8 mouse cellular contexts compared by ENCODE assay signal in the genomic region with DNA sequence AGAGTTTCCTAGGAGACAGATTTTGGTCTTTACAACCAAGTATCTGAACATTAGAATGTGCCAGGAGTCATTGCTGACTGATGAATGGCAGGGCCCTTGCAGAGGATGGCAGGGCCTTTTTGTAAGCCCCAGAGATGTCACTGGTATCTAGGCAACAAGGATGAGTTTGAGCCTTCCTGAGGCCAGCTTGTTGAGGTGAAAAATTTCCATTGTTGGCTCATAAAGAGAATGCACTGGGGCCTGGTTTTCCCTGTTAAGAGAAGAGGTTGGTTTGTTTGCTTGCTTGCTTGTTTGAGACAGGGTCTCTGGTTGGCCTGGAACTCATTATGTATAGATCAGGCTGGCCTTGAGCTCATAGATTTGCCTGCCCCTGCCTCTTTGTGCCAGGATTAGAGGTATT. TPM values are rescaled to one million over a fixed set of nuclear protein-coding genes. Genes with fewer than 3 reads are reported as not detected.
DNase-seq lines count a peak whose midpoint lies in the region; ATAC-seq and TF ChIP-seq lines count a peak whose summit lies in the region.

No protein-coding gene starts in this region.

- peaks cover 62% of the 10 kb centered on the region for H3K4me1 ChIP-seq in kidney, embryonic 16.5 days (ENCODE audit: insufficient read depth, low read length)
- peaks cover 35% of the 10 kb centered on the region for H3K4me1 ChIP-seq in embryonic facial prominence, embryonic 14.5 days (ENCODE audit: control insufficient read depth, insufficient read depth, low read length)
- peaks cover 55% of the 10 kb centered on the region for H3K4me1 ChIP-seq in limb, embryonic 12.5 days (replicated peaks)
- peaks cover 14% of the 10 kb centered on the region for H3K4me1 ChIP-seq in olfactory bulb, adult 2 months (ENCODE audit: control insufficient read depth, insufficient read depth, low read length)

- no peak for ATAC-seq in kidney, embryonic 16.5 days (ENCODE audit: low FRiP score, low TSS enrichment)
- no peak for ATAC-seq in embryonic facial prominence, embryonic 14.5 days (ENCODE audit: low read depth)
- ATAC-seq in limb, embryonic 12.5 days (ENCODE audit: insufficient number of reproducible peaks, insufficient read depth, low FRiP score, low TSS enrichment, low read depth) = no peak

- peak overlapping the region; percentile 36 for H3K9ac ChIP-seq in kidney, embryonic 16.5 days (replicated peaks; ENCODE audit: low read length)
- peak overlapping the region; percentile 98; the same call in 1 of the 2 replicates for H3K9ac ChIP-seq in embryonic facial prominence, embryonic 14.5 days (ENCODE audit: low read depth, low read length)
- peak overlapping the region; percentile 44 for H3K9ac ChIP-seq in limb, embryonic 12.5 days (replicated peaks)

- no peaks in the 10 kb centered on the region for H3K27me3 ChIP-seq in kidney, embryonic 16.5 days (ENCODE audit: insufficient read depth, low read length)
- H3K27me3 ChIP-seq in embryonic facial prominence, embryonic 14.5 days (replicated peaks; ENCODE audit: control insufficient read depth, insufficient read depth, low read length) = no peaks in the 10 kb centered on the region
- H3K27me3 ChIP-seq in limb, embryonic 12.5 days = no peaks in the 10 kb centered on the region

- H3K27ac ChIP-seq in kidney, embryonic 16.5 days (ENCODE audit: low read length) = no peak overlapping the region
- H3K27ac ChIP-seq in embryonic facial prominence, embryonic 14.5 days (replicated peaks; ENCODE audit: low read depth, low read length) = no peak overlapping the region
- H3K27ac ChIP-seq in limb, embryonic 12.5 days = 0 out of 2 replicates have a peak overlapping the region, but pooled peaks have one; percentile 41
- H3K27ac ChIP-seq in olfactory bulb, adult 2 months (ENCODE audit: insufficient read depth, low read depth, low read length) = peak overlapping the region; percentile 12; the same call in 1 of the 2 replicates

- peak overlapping the region; percentile 77 for H3K4me2 ChIP-seq in kidney, embryonic 16.5 days (replicated peaks; ENCODE audit: low read depth, low read length)
- H3K4me2 ChIP-seq in embryonic facial prominence, embryonic 14.5 days (ENCODE audit: low read depth, low read length) = peak overlapping the region; percentile 89
- H3K4me2 ChIP-seq in limb, embryonic 12.5 days = peak overlapping the region; percentile 63

- no peak for TF ChIP-seq POLR2A in olfactory bulb, adult 2 months (IDR thresholded peaks at IDR 0.05; ENCODE audit: insufficient read depth, low read depth, low read length)

- no peaks in the 10 kb centered on the region for H3K9me3 ChIP-seq in kidney, embryonic 16.5 days (ENCODE audit: low read length)
- H3K9me3 ChIP-seq in embryonic facial prominence, embryonic 14.5 days (ENCODE audit: control insufficient read depth, low read length) = no peaks in the 10 kb centered on the region
- no peaks in the 10 kb centered on the region for H3K9me3 ChIP-seq in limb, embryonic 12.5 days

- TF ChIP-seq CTCF in olfactory bulb, adult 2 months (IDR thresholded peaks at IDR 0.05; ENCODE audit: insufficient read depth, low read depth, low read length) = no peak

- H3K4me3 ChIP-seq in kidney, embryonic 16.5 days (ENCODE audit: low read length) = peak overlapping the region; percentile 90
- H3K4me3 ChIP-seq in embryonic facial prominence, embryonic 14.5 days (ENCODE audit: low read depth, low read length) = peak overlapping the region; percentile 95
- H3K4me3 ChIP-seq in limb, embryonic 12.5 days (replicated peaks) = peak overlapping the region; percentile 78
- peak overlapping the region; percentile 40 for H3K4me3 ChIP-seq in olfactory bulb, adult 2 months (ENCODE audit: insufficient read depth, low read depth, low read length)

- peaks cover 6% of the 10 kb centered on the region; the same call in 1 of the 2 replicates for H3K36me3 ChIP-seq in kidney, embryonic 16.5 days (ENCODE audit: insufficient read depth, low read length)
- H3K36me3 ChIP-seq in embryonic facial prominence, embryonic 14.5 days (ENCODE audit: control insufficient read depth, insufficient read depth, low read length) = 0 out of 2 replicates have a peak, but pooled peaks cover 12% of the 10 kb centered on the region
- H3K36me3 ChIP-seq in limb, embryonic 12.5 days = peaks cover 20% of the 10 kb centered on the region

- no peak for DNase-seq in kidney, postnatal 10 days
- DNase-seq in embryonic facial prominence, embryonic 14.5 days (ENCODE audit: low spot score) = peak; percentile 57
- DNase-seq in thymus, postnatal 4 days = no peak
- no peak for DNase-seq in adrenal gland, postnatal 14 days
- no peak for DNase-seq in left cerebral cortex, adult 18-20 months (ENCODE audit: low spot score in 2 of 2)

RNA-seq across cellular contexts. Expression of a gene that starts 1.8 kb away (rescaled TPM):
- polyA plus RNA-seq in kidney, embryonic 16.5 days (2015; fragmentation: Nextera tagmentation; extraction: Ambion mirVana) = 100 and 109 TPM in 2 replicates
- 74.7 and 103 TPM in 2 replicates for polyA plus RNA-seq in embryonic facial prominence, embryonic 14.5 days (2014; fragmentation: Nextera tagmentation; extraction: Ambion mirVana)
- polyA plus RNA-seq in limb, embryonic 12.5 days (2016; fragmentation: Nextera tagmentation; extraction: Ambion mirVana) = 144 and 146 TPM in 2 replicates
- polyA plus RNA-seq in olfactory bulb, adult 2 months (2012; ENCODE audit: insufficient read depth, insufficient read length, low replicate concordance, missing spikeins) = not detected in 2 replicates
- total RNA-seq in adrenal gland, postnatal 14 days (2021) = 71.0 and 78.2 TPM in 2 replicates
- total RNA-seq in left cerebral cortex, adult 18-20 months (2021) = 100 to 1,000 TPM; 140 to 154 TPM

RNA-seq across cellular contexts. Expression of a gene that starts 22.8 kb away (rescaled TPM):
- polyA plus RNA-seq in kidney, embryonic 16.5 days (2015; fragmentation: Nextera tagmentation; extraction: Ambion mirVana) = 17.7 and 23.6 TPM in 2 replicates
- 12.2 and 16.8 TPM in 2 replicates for polyA plus RNA-seq in embryonic facial prominence, embryonic 14.5 days (2014; fragmentation: Nextera tagmentation; extraction: Ambion mirVana)
- 19.3 and 21.6 TPM in 2 replicates for polyA plus RNA-seq in limb, embryonic 12.5 days (2016; fragmentation: Nextera tagmentation; extraction: Ambion mirVana)
- not detected in 2 replicates for polyA plus RNA-seq in olfactory bulb, adult 2 months (2012; ENCODE audit: insufficient read depth, insufficient read length, low replicate concordance, missing spikeins)
- total RNA-seq in adrenal gland, postnatal 14 days (2021) = 9.2 and 11.4 TPM in 2 replicates
- 10 to 100 TPM; 65.4 to 68.7 TPM for total RNA-seq in left cerebral cortex, adult 18-20 months (2021)

RNA-seq across cellular contexts. Expression of a gene that starts 40.7 kb away (rescaled TPM):
- 0.12 and 0.26 TPM in 2 replicates for polyA plus RNA-seq in kidney, embryonic 16.5 days (2015; fragmentation: Nextera tagmentation; extraction: Ambion mirVana)
- polyA plus RNA-seq in embryonic facial prominence, embryonic 14.5 days (2014; fragmentation: Nextera tagmentation; extraction: Ambion mirVana) = 0.66 and 0.70 TPM in 2 replicates
- 0.14 and 0.30 TPM in 2 replicates for polyA plus RNA-seq in limb, embryonic 12.5 days (2016; fragmentation: Nextera tagmentation; extraction: Ambion mirVana)
- not detected in 2 replicates for polyA plus RNA-seq in olfactory bulb, adult 2 months (2012; ENCODE audit: insufficient read depth, insufficient read length, low replicate concordance, missing spikeins)
- 3.9 and 4.9 TPM in 2 replicates for total RNA-seq in adrenal gland, postnatal 14 days (2021)
- 10 to 100 TPM; 51.2 to 56.1 TPM for total RNA-seq in left cerebral cortex, adult 18-20 months (2021)

Comparison
In these comparisons a context has a peak if more than half of its experiments do, and no peak if none do; other contexts are left out.
1. H3K27ac ChIP-seq: peak in limb, embryonic 12.5 days (single experiment) and olfactory bulb, adult 2 months (single experiment); none in kidney, embryonic 16.5 days (single experiment) and embryonic facial prominence, embryonic 14.5 days (single experiment).
2. H3K4me3 ChIP-seq: peak in every context shown above with its lines; median percentile 95 in embryonic facial prominence, embryonic 14.5 days; 90 in kidney, embryonic 16.5 days; 78 in limb, embryonic 12.5 days; 40 in olfactory bulb, adult 2 months.
3. H3K9ac ChIP-seq: peak in every context shown above with its lines; median percentile 98 in embryonic facial prominence, embryonic 14.5 days; 44 in limb, embryonic 12.5 days; 36 in kidney, embryonic 16.5 days.
4. RNA of a gene that starts 22.8 kb away (polyA plus RNA-seq): 19.3 to 21.6 TPM in limb, embryonic 12.5 days, 17.7 to 23.6 TPM in kidney, embryonic 16.5 days and 12.2 to 16.8 TPM in embryonic facial prominence, embryonic 14.5 days; not detected in olfactory bulb, adult 2 months; every median in the first group is over 10 times any median in the second.
5. Peak in every context shown above with its lines, with median percentiles within 50 percentile points of each other: H3K4me2 ChIP-seq.